Mouse (Mus musculus) heart, embryonic 16.5 days (tissue): ENCODE data around the gene Grb10. TPM values are rescaled to one million over a fixed set of nuclear protein-coding genes. Genes with fewer than 3 reads are reported as not detected.

Source experiments
- ATAC-seq: fragments of 200-750 bp; cut with Nextera tagmentation; replicated peaks from 2 replicates; pipeline ENCODE4 v1.8.0; 2017; ENCODE audit warnings: moderate number of reproducible peaks; ENCODE audit not compliant: insufficient read depth, low FRiP score; ENCODE audit errors: extremely low read depth
- H3K27ac ChIP-seq: fragments of 300-500 bp; sonication (generic); 2 replicates; pipeline ENCODE4 v1.5.1; 2014; ENCODE audit warnings: mild to moderate bottlenecking, low read length, control low read depth, moderate library complexity
- H3K27me3 ChIP-seq: fragments of 300-500 bp; sonication (generic); 2 replicates; pipeline ENCODE4 v1.6.1; 2014; ENCODE audit warnings: low read length, mixed read lengths; ENCODE audit not compliant: control insufficient read depth, insufficient read depth
- H3K36me3 ChIP-seq: fragments of 300-500 bp; sonication (generic); 2 replicates; pipeline ENCODE4 v1.6.1; 2014; ENCODE audit not compliant: control insufficient read depth, insufficient read depth
- H3K4me1 ChIP-seq: fragments of 300-500 bp; sonication (generic); 2 replicates; pipeline ENCODE4 v1.6.1; 2014; ENCODE audit warnings: low read length, mixed read lengths; ENCODE audit not compliant: control insufficient read depth, insufficient read depth
- H3K4me2 ChIP-seq: fragments of 300-500 bp; sonication (generic); 2 replicates; pipeline ENCODE4 v1.6.1; 2014; ENCODE audit warnings: low read depth, mild to moderate bottlenecking, control low read depth, low read length
- H3K4me3 ChIP-seq: fragments of 300-500 bp; sonication (generic); 2 replicates; pipeline ENCODE4 v1.5.1; 2014; ENCODE audit warnings: mild to moderate bottlenecking, control low read depth, low read length
- H3K9ac ChIP-seq: fragments of 300-500 bp; sonication (generic); 2 replicates; pipeline ENCODE4 v1.6.1; 2014; ENCODE audit warnings: low read length, control low read depth
- H3K9me3 ChIP-seq: fragments of 300-500 bp; sonication (generic); replicated peaks from 2 replicates; pipeline ENCODE4 v1.6.1; 2016; ENCODE audit warnings: low read length; ENCODE audit not compliant: control insufficient read depth
- WGBS: fragments of 180-500 bp; shearing (Covaris S2); extraction: QIAGEN DNeasy Blood & Tissue Kit; methylation state at CpG from one replicate; pipeline ENCODE4 v1.1.7; 2014; 5-methylcytosine and 5-hydroxymethylcytosine counted together
- polyA plus RNA-seq: library from polyadenylated mRNA; unstranded; fragments of >200 nt; fragmentation: Nextera tagmentation; extraction: Ambion mirVana; gene quantifications from 2 replicates; pipeline ENCODE4 v1.2.1, GENCODE M21; 2015

Gene Grb10
- 496 and 553 TPM in 2 replicates for polyA plus RNA-seq

DNA sequence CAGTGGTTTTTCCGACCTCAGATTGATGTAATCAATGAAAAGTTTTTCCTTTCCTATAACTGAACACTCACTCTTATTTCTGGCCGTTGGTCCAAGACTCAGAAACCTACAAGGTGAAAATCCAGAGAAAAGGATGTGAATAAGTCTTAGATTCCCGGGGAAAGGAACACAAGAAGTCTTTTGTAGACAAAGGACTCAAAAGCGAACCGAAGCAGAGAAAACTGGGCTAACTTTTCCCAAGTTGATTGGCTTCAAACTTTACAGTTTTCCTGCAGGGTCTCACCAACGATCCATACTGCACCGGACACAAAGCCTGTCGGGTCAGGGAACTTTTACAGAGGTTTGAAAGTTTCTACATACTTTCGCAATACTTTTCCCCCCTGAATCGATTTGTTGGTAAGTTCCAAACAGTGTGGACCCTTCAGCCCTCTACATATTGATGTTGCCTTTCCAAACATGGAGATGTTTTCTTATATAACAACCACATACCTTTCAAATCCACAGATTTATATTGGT is at the start of gene Grb10:
TSS of gene Grb10 (minus strand) at position 214 of the 516 bp plus-strand sequence.
- Histone ChIP-seq H3K9me3 (no peaks in the 10 kb centered on the region), H3K27me3 (peaks cover 52% of the 10 kb centered on the region), H3K9ac (peak within 1 kb of the TSS; percentile 88), H3K4me2 (peak within 1 kb of the TSS; percentile 69), H3K36me3 (no peaks in the 10 kb centered on the region), H3K4me1 (no peaks in the 10 kb centered on the region), H3K4me3 (peak within 1 kb of the TSS; percentile 67), H3K27ac (peak within 1 kb of the TSS; percentile 84)
- WGBS: 35% methylated on average over 10 of the region's 10 CpGs
- no peak for ATAC-seq

- 74% methylated on average over 3 of the region's 3 CpGs for WGBS
- Histone ChIP-seq H3K36me3 (no peaks in the 10 kb centered on the region), H3K9me3 (no peaks in the 10 kb centered on the region), H3K9ac (no peak overlapping the region), H3K27me3 (no peaks in the 10 kb centered on the region), H3K27ac (no peak overlapping the region), H3K4me3 (no peak overlapping the region), H3K4me2 (no peak overlapping the region), H3K4me1 (no peaks in the 10 kb centered on the region)
- ATAC-seq: no peak
Observed at GRCm38 (mm10) chr11:12081638-12082037, 43.2 kb upstream of the Grb10 start.

GRCm38 (mm10) chr11:12079231-12079630 is 40.7 kb upstream of the Grb10 start:
- no peak overlapping the region for H3K4me3 ChIP-seq
- no peaks in the 10 kb centered on the region for H3K36me3 ChIP-seq
- no peak overlapping the region for H3K4me2 ChIP-seq
- no peaks in the 10 kb centered on the region for H3K4me1 ChIP-seq
- ATAC-seq: no peak
- no peak overlapping the region for H3K9ac ChIP-seq
- no peaks in the 10 kb centered on the region for H3K9me3 ChIP-seq
- no peak overlapping the region for H3K27ac ChIP-seq
- 73% methylated on average over 2 of the region's 2 CpGs for WGBS
- no peaks in the 10 kb centered on the region for H3K27me3 ChIP-seq

GRCm38 (mm10) chr11:12075449-12075848 is 37.0 kb upstream of the Grb10 start:
- H3K4me1 ChIP-seq: 0 out of 2 replicates have a peak, but pooled peaks cover 2% of the 10 kb centered on the region
- H3K9ac ChIP-seq: no peak overlapping the region
- no peaks in the 10 kb centered on the region for H3K27me3 ChIP-seq
- WGBS: 69% methylated on average over 1 of the region's 1 CpGs
- no peak overlapping the region for H3K4me3 ChIP-seq
- ATAC-seq: no peak
- no peaks in the 10 kb centered on the region for H3K36me3 ChIP-seq
- no peaks in the 10 kb centered on the region for H3K9me3 ChIP-seq
- no peak overlapping the region for H3K27ac ChIP-seq
- no peak overlapping the region for H3K4me2 ChIP-seq

GRCm38 (mm10) chr11:12073394-12074226 is 35.1 kb upstream of the Grb10 start:
- H3K4me3 ChIP-seq: no peak overlapping the region
- no peak overlapping the region for H3K4me2 ChIP-seq
- H3K4me1 ChIP-seq: 0 out of 2 replicates have a peak, but pooled peaks cover 2% of the 10 kb centered on the region
- no peaks in the 10 kb centered on the region for H3K36me3 ChIP-seq
- H3K9ac ChIP-seq: no peak overlapping the region
- H3K27me3 ChIP-seq: no peaks in the 10 kb centered on the region
- no peaks in the 10 kb centered on the region for H3K9me3 ChIP-seq
- no peak overlapping the region for H3K27ac ChIP-seq
- ATAC-seq: no peak
- 82% methylated on average over 6 of the region's 6 CpGs for WGBS

GRCm38 (mm10) chr11:12072322-12072721 is 33.8 kb upstream of the Grb10 start:
- Histone ChIP-seq H3K27ac (no peak overlapping the region), H3K27me3 (no peaks in the 10 kb centered on the region), H3K4me1 (0 out of 2 replicates have a peak, but pooled peaks cover 2% of the 10 kb centered on the region), H3K9me3 (no peaks in the 10 kb centered on the region), H3K4me3 (no peak overlapping the region), H3K36me3 (no peaks in the 10 kb centered on the region), H3K9ac (no peak overlapping the region), H3K4me2 (no peak overlapping the region)
- no peak for ATAC-seq
- WGBS: 74% methylated on average over 3 of the region's 3 CpGs

DNA sequence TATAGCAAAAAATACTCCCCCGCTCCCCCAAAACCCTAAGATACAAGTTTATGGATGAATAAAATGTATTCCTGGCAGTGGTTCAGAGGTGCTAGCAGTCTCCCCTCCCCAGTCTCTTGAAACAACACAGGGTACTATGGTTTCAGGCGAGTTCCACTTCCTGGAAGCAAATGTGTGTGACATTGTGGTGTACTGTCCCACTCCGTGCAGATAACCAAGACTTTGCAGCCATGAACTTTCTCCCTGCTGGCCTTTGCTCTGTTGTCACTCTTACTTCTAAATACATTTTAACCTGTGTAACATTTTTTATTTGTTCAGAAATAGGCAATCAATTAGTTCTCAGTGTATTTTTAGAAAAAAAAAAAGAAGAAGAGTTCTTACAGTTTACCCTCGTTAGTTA is 20.5 kb upstream of the Grb10 start:
- Histone ChIP-seq H3K27ac (no peak overlapping the region), H3K4me3 (no peak overlapping the region), H3K4me2 (no peak overlapping the region), H3K27me3 (no peaks in the 10 kb centered on the region), H3K36me3 (no peaks in the 10 kb centered on the region; the same call in 1 of the 2 replicates), H3K4me1 (no peaks in the 10 kb centered on the region), H3K9ac (no peak overlapping the region), H3K9me3 (no peaks in the 10 kb centered on the region)
- no peak for ATAC-seq
- 65% methylated on average over 4 of the region's 4 CpGs for WGBS

DNA sequence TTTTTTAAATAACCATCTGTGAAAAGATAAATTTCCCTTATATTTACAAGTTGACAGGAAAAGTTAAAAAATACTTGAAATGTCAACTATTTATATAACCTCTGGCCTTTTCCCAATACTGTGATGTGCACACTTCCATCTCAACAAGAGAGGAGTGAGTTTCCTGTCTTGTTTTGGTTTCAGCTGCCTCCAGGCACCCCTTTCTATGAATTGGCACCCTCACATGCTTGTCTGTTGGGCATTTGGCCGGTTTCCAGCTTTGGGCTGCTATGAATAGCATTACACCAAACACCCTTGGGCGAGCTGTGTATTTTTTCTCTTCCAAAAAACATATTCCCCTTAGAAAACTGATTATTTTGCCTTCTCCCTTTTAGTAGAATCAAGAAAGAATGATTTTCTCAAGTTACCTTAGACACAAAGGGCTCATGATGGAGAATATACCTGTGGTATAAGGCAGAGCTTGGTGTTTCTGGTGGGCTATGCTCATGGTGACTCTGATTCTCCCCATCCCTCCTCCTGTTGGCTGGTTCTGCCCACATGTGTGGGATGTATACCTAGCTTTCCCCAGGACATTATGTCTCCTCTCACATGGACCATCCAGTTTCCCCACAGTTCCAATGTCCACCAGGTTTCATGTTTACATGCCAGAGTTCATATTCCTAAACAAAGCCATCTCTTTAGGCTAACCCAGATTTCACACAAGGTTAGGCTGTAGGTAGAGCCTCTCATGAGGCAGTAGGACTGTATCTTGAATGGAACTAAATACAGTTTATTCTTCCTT is 10.3 kb upstream of the Grb10 start:
- no peaks in the 10 kb centered on the region for H3K36me3 ChIP-seq
- H3K4me3 ChIP-seq: no peak overlapping the region
- peaks cover 4% of the 10 kb centered on the region for H3K27me3 ChIP-seq
- H3K9me3 ChIP-seq: no peaks in the 10 kb centered on the region
- H3K4me2 ChIP-seq: no peak overlapping the region
- 41% methylated on average over 2 of the region's 2 CpGs for WGBS
- H3K4me1 ChIP-seq: peaks cover 10% of the 10 kb centered on the region
- peak overlapping the region; percentile 42 for H3K27ac ChIP-seq
- no peak for ATAC-seq
- H3K9ac ChIP-seq: no peak overlapping the region

- ATAC-seq: no peak
- WGBS: 67% methylated on average over 1 of the region's 1 CpGs
- no peak overlapping the region for H3K4me3 ChIP-seq
- peaks cover 7% of the 10 kb centered on the region for H3K27me3 ChIP-seq
- H3K4me2 ChIP-seq: no peak overlapping the region
- no peaks in the 10 kb centered on the region for H3K36me3 ChIP-seq
- H3K4me1 ChIP-seq: peaks cover 10% of the 10 kb centered on the region
- H3K9me3 ChIP-seq: no peaks in the 10 kb centered on the region
- H3K9ac ChIP-seq: no peak overlapping the region
- H3K27ac ChIP-seq: peak overlapping the region; percentile 42
Observed at GRCm38 (mm10) chr11:12048135-12048534, 9.7 kb upstream of the Grb10 start.
